Mouse (Mus musculus) spleen, adult 2 months (tissue): Measurements from ENCODE around the gene Hk1.

Experiments used
- CTCF ChIP-seq: fragments of 200-500 bp; IDR thresholded peaks from 2 replicates; pipeline ENCODE4 v1.5.1; 2011; ENCODE audit warnings: mild to moderate bottlenecking, inconsistent platforms; ENCODE audit not compliant: insufficient read depth, insufficient read length, insufficient replicate concordance; ENCODE audit errors: extremely low read depth
- POLR2A ChIP-seq: fragments of 200-500 bp; IDR thresholded peaks from 2 replicates; pipeline ENCODE4 v1.6.1; 2011; ENCODE audit warnings: low read depth, low read length, inconsistent platforms

DNA sequence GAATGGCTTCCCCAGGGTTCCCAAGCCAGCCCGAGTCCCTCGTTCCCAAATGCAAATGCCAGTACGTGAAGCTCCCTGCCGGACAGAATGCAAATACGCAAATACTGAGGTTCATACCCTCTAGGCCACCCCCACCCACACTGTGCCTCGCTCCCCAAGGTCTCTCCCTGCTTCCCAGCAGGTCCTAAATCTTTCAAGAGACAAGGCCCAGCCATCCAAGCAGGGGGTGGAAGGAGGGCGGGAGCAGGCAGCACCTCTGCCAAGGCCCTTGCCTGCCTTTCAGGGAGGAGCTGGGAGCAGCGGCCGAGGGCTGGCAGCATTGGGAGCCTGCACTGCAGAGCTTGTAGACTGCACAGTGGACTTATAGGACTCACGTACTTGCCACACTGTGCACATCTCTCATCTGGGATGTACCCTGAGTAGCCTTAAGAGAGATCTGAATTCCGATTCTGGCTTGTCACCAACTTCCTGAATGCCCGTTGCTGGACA is 127.7 kb downstream of the Hk1 start, which contains the start of gene Tacr2:
- TF ChIP-seq POLR2A (no peak), CTCF (no peak)
